Mouse (Mus musculus): ENCODE measurements at regions not wholly inside any gene's neighbourhood (a gene's known extent, or its start where the extent isn't known, plus 50 kb on each side); places are given as distances from the start of the nearest gene placed in this dataset.
A peak's percentile ranks its signal among the peaks of the same experiment; 100 is the strongest.

DNA sequence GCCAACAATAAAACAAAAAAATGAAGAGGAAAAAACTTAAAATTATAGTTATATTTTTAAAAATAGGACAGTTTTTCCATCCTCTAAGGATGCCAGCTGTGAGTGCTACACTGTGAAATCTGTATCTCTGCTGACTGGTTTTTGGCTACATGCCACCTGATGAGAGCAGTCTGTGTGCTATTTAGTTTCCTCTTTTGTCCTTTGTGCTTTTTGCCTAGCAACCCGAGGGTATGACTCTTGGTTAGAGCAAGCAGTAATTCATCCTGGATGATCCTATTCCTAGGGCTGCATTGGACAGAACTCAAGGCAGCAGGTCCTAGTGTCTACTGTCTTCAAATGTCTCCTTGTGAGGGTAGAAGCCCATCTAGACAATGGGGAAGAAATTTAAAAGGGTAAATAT is 285.6 kb upstream of the Slitrk3 start:
- Histone ChIP-seq H3K4me1 (ENCODE audit: control insufficient read depth in 2 of 2, insufficient read depth in 2 of 2, low read length in 2 of 2) (0 out of 4 replicates have a peak, but pooled peaks cover 0 to 3% of the 10 kb centered on the region in 2 experiments), H3K4me2 (ENCODE audit: low read length) (no peak overlapping the region), H3K27ac (replicated peaks in 1 of 2; ENCODE audit: control insufficient read depth in 1 of 2, insufficient read depth in 1 of 2, low read depth in 2 of 2, low read length in 2 of 2) (no peak overlapping the region), H3K36me3 (ENCODE audit: control insufficient read depth, insufficient read depth, low read length) (no peaks in the 10 kb centered on the region), H3K9ac (ENCODE audit: low read length) (no peak overlapping the region), H3K9me3 (ENCODE audit: control insufficient read depth, low read length) (no peaks in the 10 kb centered on the region), H3K27me3 (ENCODE audit: control insufficient read depth, insufficient read depth, low read length) (no peaks in the 10 kb centered on the region), H3K4me3 (ENCODE audit: control insufficient read depth in 1 of 2, insufficient read depth in 1 of 2, low read depth in 1 of 2, low read length in 2 of 2) (no peak overlapping the region)
- ATAC-seq (ENCODE audit: insufficient number of reproducible peaks, insufficient read depth, low FRiP score, low read depth) = no peak
- WGBS = 6% methylated on average over 1 of the region's 1 CpGs

DNA sequence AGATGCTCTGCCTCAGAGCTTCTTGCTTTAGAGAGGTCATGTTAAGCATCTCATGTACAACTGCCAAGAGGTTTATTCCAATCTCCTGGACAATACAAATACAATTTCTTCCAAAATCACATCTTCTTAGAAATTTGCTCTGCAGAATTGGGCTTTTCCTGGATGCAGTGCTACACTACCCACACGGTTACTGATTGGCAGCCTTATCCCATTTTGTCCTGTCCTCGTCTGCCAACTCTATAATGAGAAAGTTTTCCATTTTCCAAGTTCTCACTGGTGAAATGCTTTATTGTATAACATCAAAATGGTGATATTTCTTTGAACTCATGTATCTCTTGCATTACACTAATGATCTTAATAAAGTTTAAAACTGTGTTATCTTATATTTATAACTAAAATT is 282.1 kb upstream of the Slitrk3 start:
- Histone ChIP-seq H3K4me2 (ENCODE audit: low read length) (no peak overlapping the region), H3K27me3 (ENCODE audit: control insufficient read depth, insufficient read depth, low read length) (no peaks in the 10 kb centered on the region), H3K27ac (replicated peaks in 1 of 2; ENCODE audit: control insufficient read depth in 1 of 2, insufficient read depth in 1 of 2, low read depth in 2 of 2, low read length in 2 of 2) (no peak overlapping the region), H3K4me3 (ENCODE audit: control insufficient read depth in 1 of 2, insufficient read depth in 1 of 2, low read depth in 1 of 2, low read length in 2 of 2) (no peak overlapping the region), H3K9ac (ENCODE audit: low read length) (no peak overlapping the region), H3K4me1 (ENCODE audit: control insufficient read depth in 2 of 2, insufficient read depth in 2 of 2, low read length in 2 of 2) (0 out of 4 replicates have a peak, but pooled peaks cover 0 to 3% of the 10 kb centered on the region in 2 experiments), H3K36me3 (ENCODE audit: control insufficient read depth, insufficient read depth, low read length) (no peaks in the 10 kb centered on the region), H3K9me3 (ENCODE audit: control insufficient read depth, low read length) (no peaks in the 10 kb centered on the region)
- WGBS = 75% methylated on average over 2 of the region's 2 CpGs
- ATAC-seq (ENCODE audit: insufficient number of reproducible peaks, insufficient read depth, low FRiP score, low read depth) = no peak

DNA sequence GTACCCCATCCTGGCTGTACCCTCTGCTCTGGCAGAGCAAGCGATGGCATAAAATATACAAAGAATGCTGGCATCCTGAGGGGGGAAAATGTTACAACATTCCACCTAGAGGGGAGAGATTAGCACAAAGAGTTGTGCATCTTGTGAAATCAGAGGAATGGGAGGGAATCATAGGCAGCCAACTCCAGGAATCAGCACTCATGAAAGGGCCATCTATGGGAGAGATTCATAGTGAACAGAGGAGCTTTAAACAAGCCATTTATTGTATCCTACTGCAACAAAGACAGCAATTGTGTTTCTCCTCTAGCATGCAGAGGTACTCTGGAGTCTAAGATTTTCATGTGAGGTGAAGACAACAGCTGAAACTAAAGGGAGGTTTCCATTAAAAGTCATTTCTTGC is 265.6 kb upstream of the Slitrk3 start:
- Histone ChIP-seq H3K27me3 (ENCODE audit: control insufficient read depth, insufficient read depth, low read length) (no peaks in the 10 kb centered on the region), H3K9me3 (ENCODE audit: control insufficient read depth, low read length) (no peaks in the 10 kb centered on the region), H3K4me3 (ENCODE audit: control insufficient read depth in 1 of 2, insufficient read depth in 1 of 2, low read depth in 1 of 2, low read length in 2 of 2) (no peak overlapping the region), H3K4me2 (ENCODE audit: low read length) (no peak overlapping the region), H3K36me3 (ENCODE audit: control insufficient read depth, insufficient read depth, low read length) (no peaks in the 10 kb centered on the region), H3K9ac (ENCODE audit: low read length) (no peak overlapping the region), H3K4me1 (ENCODE audit: control insufficient read depth in 2 of 2, insufficient read depth in 2 of 2, low read length in 2 of 2) (no peaks in the 10 kb centered on the region; a peak in 1 of 4 replicates), H3K27ac (replicated peaks in 1 of 2; ENCODE audit: control insufficient read depth in 1 of 2, insufficient read depth in 1 of 2, low read depth in 2 of 2, low read length in 2 of 2) (0 out of 4 replicates have a peak overlapping the region, but pooled peaks of 1 of the 2 experiments have one; percentile 3)
- no peak for ATAC-seq (ENCODE audit: insufficient number of reproducible peaks, insufficient read depth, low FRiP score, low read depth)
- 31% methylated on average over 1 of the region's 1 CpGs for WGBS
